Mouse (Mus musculus) heart, embryonic 11.5 days (tissue): Measurements from ENCODE around the gene Pfkl. TPM values are rescaled to one million over a fixed set of nuclear protein-coding genes. Genes with fewer than 3 reads are reported as not detected.

Experiments
- polyA plus RNA-seq: library from polyadenylated mRNA; unstranded; fragments of >200 nt; fragmentation: Nextera tagmentation; extraction: Ambion mirVana; gene quantifications from 2 replicates; pipeline ENCODE4 v1.2.1, GENCODE M21; 2014

The Pfkl gene
- polyA plus RNA-seq, 1 experiment from 2014 or later, result 168 TPM

Other genes starting within 250 kb of the Pfkl start
- not detected in 2 replicates for gene Gm3238, start 238.8 kb downstream of the Pfkl start, polyA plus RNA-seq
- not detected in 2 replicates for gene Gm7138, start 233.1 kb downstream of the Pfkl start, polyA plus RNA-seq
- gene Gm3250, start 227.5 kb downstream of the Pfkl start, polyA plus RNA-seq, result not detected in 2 replicates
- not detected in 2 replicates for gene Gm7137, start 221.9 kb downstream of the Pfkl start, polyA plus RNA-seq
- not detected in 2 replicates for gene Gm9639, start 215.0 kb downstream of the Pfkl start, polyA plus RNA-seq
- not detected in 2 replicates for gene Gm19668, start 210.9 kb downstream of the Pfkl start, polyA plus RNA-seq
- gene Gm9507, start 198.2 kb downstream of the Pfkl start, polyA plus RNA-seq, result not detected in 2 replicates
- not detected in 2 replicates for gene Gm2696, start 195.4 kb downstream of the Pfkl start, polyA plus RNA-seq
- not detected in 2 replicates for gene Krtap10-4, start 183.0 kb downstream of the Pfkl start, polyA plus RNA-seq
- gene Krtap10-10, start 174.1 kb downstream of the Pfkl start, polyA plus RNA-seq, result not detected in 2 replicates
- not detected in 2 replicates for gene Gm36176, start 163.3 kb downstream of the Pfkl start, polyA plus RNA-seq
- not detected in 2 replicates for gene Gm10318, start 157.2 kb downstream of the Pfkl start, polyA plus RNA-seq
- gene Gm3285, start 148.1 kb downstream of the Pfkl start, polyA plus RNA-seq, result not detected in 2 replicates
- gene Lrrc3, start 107.5 kb downstream of the Pfkl start, polyA plus RNA-seq, result 1.5 and 1.8 TPM in 2 replicates
- 0.07 and 0.13 TPM in 2 replicates for gene Trpm2, start 39.5 kb downstream of the Pfkl start, polyA plus RNA-seq
- gene 1810043G02Rik, start 31.6 kb downstream of the Pfkl start, polyA plus RNA-seq, result 17.1 and 17.2 TPM in 2 replicates
- gene Dnmt3l, start 31.9 kb upstream of the Pfkl start, polyA plus RNA-seq, result 0.34 TPM in 1 of 2 replicates, not detected in the other
- gene Aire, start 33.5 kb upstream of the Pfkl start, polyA plus RNA-seq, result 0.16 and 0.49 TPM in 2 replicates
- gene Icosl, start 59.2 kb upstream of the Pfkl start, polyA plus RNA-seq, result 1.1 and 1.5 TPM in 2 replicates
- gene D10Jhu81e, start 159.7 kb upstream of the Pfkl start, polyA plus RNA-seq, result 24.1 and 27.9 TPM in 2 replicates
- gene Pwp2, start 175.1 kb upstream of the Pfkl start, polyA plus RNA-seq, result 9.5 and 11.2 TPM in 2 replicates
- 7.6 and 16.4 TPM in 2 replicates for gene Trappc10, start 234.6 kb upstream of the Pfkl start, polyA plus RNA-seq